Mouse (Mus musculus) CH12.LX (cell line): ENCODE measurements at regions not wholly inside any gene's neighbourhood (a gene's known extent, or its start where the extent isn't known, plus 50 kb on each side); places are given as distances from the start of the nearest gene placed in this dataset.

Experiments used
- DNase-seq: peaks from one replicate; pipeline ENCODE4 v3.0.0-alpha.2; 2013; ENCODE audit errors: extremely low read depth
- H3K27ac ChIP-seq: 2 replicates; pipeline ENCODE4 v1.5.1; 2012; ENCODE audit warnings: low read depth, mild to moderate bottlenecking, control low read depth, moderate library complexity; ENCODE audit not compliant: insufficient read depth
- H3K27me3 ChIP-seq: replicated peaks from 2 replicates; pipeline ENCODE3; 2012; ENCODE audit warnings: inconsistent platforms
- H3K36me3 ChIP-seq, 2 experiments: replicated peaks in 1 of 2; 2 replicates each; pipeline versions ENCODE3 to v1.6.1; 2012; ENCODE audit warnings: inconsistent platforms in 1 of 2, low read length in 1 of 2, mild to moderate bottlenecking in 1 of 2, mixed read lengths in 1 of 2, moderate library complexity in 1 of 2; ENCODE audit not compliant: control insufficient read depth in 1 of 2, insufficient read depth in 1 of 2
- H3K4me1 ChIP-seq, 2 experiments: 2 replicates each; pipeline ENCODE4 v1.6.1; 2012; ENCODE audit warnings: inconsistent platforms in 1 of 2, moderate library complexity in 1 of 2; ENCODE audit not compliant: insufficient read depth in 2 of 2, control insufficient read depth in 1 of 2
- H3K4me2 ChIP-seq: 2 replicates; pipeline ENCODE4 v1.6.1; 2012; ENCODE audit warnings: low read depth, mild to moderate bottlenecking, control low read depth; ENCODE audit not compliant: poor library complexity, insufficient read depth, severe bottlenecking
- H3K4me3 ChIP-seq, 3 experiments: fragments of 150-350 bp in 1 of 3; sonication (generic) in 1 of 3; replicated peaks in 1 of 3; 2 replicates each; pipeline versions ENCODE3 to v1.5.1; 2011 to 2012; ENCODE audit warnings: low read depth in 2 of 3, low read length in 2 of 3, mild to moderate bottlenecking in 2 of 3, moderate library complexity in 2 of 3, control low read depth in 1 of 3, improper control_type of control experiment in 1 of 3, inconsistent platforms in 1 of 3, mixed read lengths in 1 of 3; ENCODE audit not compliant: poor library complexity in 1 of 3
- H3K79me2 ChIP-seq: replicated peaks from 2 replicates; pipeline ENCODE4 v1.6.1; 2012; ENCODE audit warnings: mild to moderate bottlenecking, moderate library complexity; ENCODE audit not compliant: control insufficient read depth, poor library complexity, insufficient read depth, severe bottlenecking; ENCODE audit errors: extremely low read depth
- H3K9ac ChIP-seq: 2 replicates; pipeline ENCODE4 v1.6.1; 2012; ENCODE audit warnings: low read depth, mild to moderate bottlenecking, control low read depth, moderate library complexity; ENCODE audit not compliant: insufficient read depth
- H3K9me3 ChIP-seq: replicated peaks from 2 replicates; pipeline ENCODE3; 2012; ENCODE audit warnings: low read length, inconsistent platforms, mixed read lengths
- CHD1 ChIP-seq: IDR thresholded peaks from 2 replicates; pipeline ENCODE4 v1.6.1; 2012; ENCODE audit warnings: low read depth, low read length, improper control_type of control experiment, inconsistent platforms
- E2F4 ChIP-seq: IDR thresholded peaks from 2 replicates; pipeline ENCODE4 v1.6.1; 2011; ENCODE audit warnings: low read depth, low read length, improper control_type of control experiment; ENCODE audit not compliant: insufficient replicate concordance
- EP300 ChIP-seq: IDR thresholded peaks from 2 replicates; pipeline ENCODE4 v1.6.1; 2011; ENCODE audit warnings: low read length, improper control_type of control experiment
- ETS1 ChIP-seq: conservative IDR thresholded peaks from 2 replicates; pipeline ENCODE4 v1.6.1; 2012; ENCODE audit warnings: low read depth, mild to moderate bottlenecking, inconsistent platforms, low read length, improper control_type of control experiment, moderate library complexity
- HCFC1 ChIP-seq: IDR thresholded peaks from 2 replicates; pipeline ENCODE4 v1.6.1; 2012; ENCODE audit warnings: low read depth, mild to moderate bottlenecking, inconsistent platforms, low read length, improper control_type of control experiment
- IRF4 ChIP-seq: IDR thresholded peaks from 2 replicates; pipeline ENCODE4 v1.6.1; 2014; ENCODE audit warnings: low read depth, mild to moderate bottlenecking, inconsistent platforms, low read length, improper control_type of control experiment
- MAX ChIP-seq: IDR thresholded peaks from 2 replicates; pipeline ENCODE4 v1.6.1; 2011; ENCODE audit warnings: low read length, improper control_type of control experiment
- MAZ ChIP-seq: IDR thresholded peaks from 2 replicates; pipeline ENCODE4 v1.6.1; 2012; ENCODE audit warnings: low read depth, mild to moderate bottlenecking, inconsistent platforms, low read length, improper control_type of control experiment, moderate library complexity
- MEF2A ChIP-seq: IDR thresholded peaks from 2 replicates; pipeline ENCODE4 v1.6.1; 2014; ENCODE audit warnings: low read depth, mild to moderate bottlenecking, inconsistent platforms, low read length, improper control_type of control experiment, borderline replicate concordance
- MXI1 ChIP-seq: IDR thresholded peaks from 2 replicates; pipeline ENCODE4 v1.6.1; 2011; ENCODE audit warnings: mild to moderate bottlenecking, low read depth, low read length, improper control_type of control experiment
- MYC ChIP-seq: IDR thresholded peaks from 2 replicates; pipeline ENCODE4 v1.6.1; 2011; ENCODE audit warnings: low read depth, mild to moderate bottlenecking, improper control_type of control experiment, low read length
- POLR2A ChIP-seq: IDR thresholded peaks from 2 replicates; pipeline ENCODE4 v1.6.1; 2011; ENCODE audit warnings: low read depth, mild to moderate bottlenecking, improper control_type of control experiment, low read length
- RAD21 ChIP-seq: IDR thresholded peaks from 2 replicates; pipeline ENCODE4 v1.6.1; 2011; ENCODE audit warnings: low read depth, mild to moderate bottlenecking, low read length, improper control_type of control experiment, moderate library complexity
- TCF12 ChIP-seq: IDR thresholded peaks from 2 replicates; pipeline ENCODE4 v1.6.1; 2014; ENCODE audit warnings: low read depth, mild to moderate bottlenecking, inconsistent platforms, low read length, improper control_type of control experiment
- USF1 ChIP-seq: IDR thresholded peaks from 2 replicates; pipeline ENCODE4 v1.6.1; 2014; ENCODE audit warnings: low read depth, mild to moderate bottlenecking, inconsistent platforms, low read length, improper control_type of control experiment
- USF2 ChIP-seq: conservative IDR thresholded peaks from 2 replicates; pipeline ENCODE4 v1.6.1; 2011; ENCODE audit warnings: low read depth, low read length, improper control_type of control experiment
- ZC3H11A ChIP-seq: IDR thresholded peaks from 2 replicates; pipeline ENCODE4 v1.6.1; 2012; ENCODE audit warnings: low read depth, mild to moderate bottlenecking, inconsistent platforms, low read length, improper control_type of control experiment
- ZNF384 ChIP-seq: IDR thresholded peaks from 2 replicates; pipeline ENCODE4 v1.6.1; 2012; ENCODE audit warnings: low read depth, low read length, improper control_type of control experiment, inconsistent platforms
- dilution Hi-C: fragments of 300-500 bp; cut with MboI; formaldehyde crosslinking; loops from 2 replicates; pipeline ENCODE4 v1.14.3; 2020; ENCODE audit warnings: low sequenced_read_pairs; ENCODE audit not compliant: extremely low pct_unique_long_range_greater_than_20kb, extremely low pct_ligation_motif_present
- in situ Hi-C: fragments of 300-500 bp; cut with MboI; formaldehyde crosslinking; loops from 3 replicates; pipeline ENCODE4 v1.14.3; 2019; ENCODE audit warnings: low sequenced_read_pairs, low pct_ligation_motif_present, low pct_unique_long_range_greater_than_20kb, mixed read lengths

DNA sequence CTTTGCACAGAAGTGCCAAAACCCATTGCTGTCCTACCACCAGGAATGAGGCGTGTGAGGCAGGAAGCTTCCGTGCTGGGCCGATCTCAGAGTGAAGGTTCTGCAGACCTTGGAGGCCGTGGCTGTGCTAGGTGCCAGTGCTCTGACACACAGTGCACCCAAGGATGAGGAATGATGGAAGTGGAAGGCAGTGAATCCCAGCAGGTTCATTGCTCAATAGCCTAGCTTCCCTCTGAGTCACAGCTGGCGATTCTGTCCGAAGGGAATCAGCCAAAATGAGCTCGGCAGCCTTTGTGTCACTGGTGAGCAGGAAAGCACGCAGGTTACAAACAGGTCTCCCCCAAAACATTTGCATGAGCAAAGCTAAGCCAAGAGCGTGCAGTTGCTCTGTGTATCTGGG lies 61.8 kb upstream of the Arhgap28 start:
- TF ChIP-seq MXI1 = no peak
- no peak for TF ChIP-seq MYC
- no peak for TF ChIP-seq ETS1
- no peak for TF ChIP-seq MEF2A
- TF ChIP-seq POLR2A = no peak
- TF ChIP-seq USF1 = no peak
- no peak for TF ChIP-seq CHD1
- TF ChIP-seq HCFC1 = no peak
- no peak for TF ChIP-seq MAX
- no peak for TF ChIP-seq IRF4
- TF ChIP-seq TCF12 = no peak
- no peak for TF ChIP-seq RAD21
- TF ChIP-seq ZNF384 = no peak
- TF ChIP-seq MAZ = no peak

DNA sequence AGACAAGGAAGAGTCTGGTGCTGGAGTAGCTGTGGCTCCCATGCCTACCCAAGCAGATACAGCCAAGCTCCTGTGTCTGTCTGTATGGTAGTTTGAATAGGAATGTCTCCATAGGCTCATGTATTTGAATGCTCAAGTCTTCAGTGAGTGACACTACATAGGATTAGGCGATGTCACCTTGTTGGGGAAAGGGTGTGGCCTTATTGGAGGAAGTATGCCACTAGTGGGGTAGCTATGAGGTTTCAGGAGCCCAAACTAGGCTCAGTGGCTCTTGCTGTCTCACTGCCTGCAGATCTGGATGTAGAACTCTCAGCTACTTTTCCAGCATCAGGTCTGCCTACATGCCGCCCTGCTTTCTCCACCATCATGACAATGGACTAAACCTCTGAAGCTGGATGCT lies 62.3 kb upstream of the Arhgap28 start:
- Histone ChIP-seq H3K4me1 (no peaks in the 10 kb centered on the region), H3K9me3 (peaks cover 79% of the 10 kb centered on the region), H3K4me3 (no peak overlapping the region), H3K4me2 (no peak overlapping the region), H3K27ac (no peak overlapping the region), H3K9ac (no peak overlapping the region), H3K27me3 (no peaks in the 10 kb centered on the region), H3K36me3 (no peaks in the 10 kb centered on the region), H3K79me2 (no peaks in the 10 kb centered on the region)
- in situ Hi-C loops = no loop called here
- DNase-seq = no peak
- no peak for TF ChIP-seq EP300
- no peak for TF ChIP-seq ZC3H11A
- TF ChIP-seq CHD1 = no peak
- no peak for TF ChIP-seq HCFC1
- dilution Hi-C loops = no loop called here

More for the DNA sequence above, 61.8 kb upstream of the Arhgap28 start:
- Histone ChIP-seq H3K27ac (no peak overlapping the region), H3K4me2 (no peak overlapping the region), H3K4me1 (no peaks in the 10 kb centered on the region), H3K9me3 (peaks cover 78% of the 10 kb centered on the region), H3K36me3 (no peaks in the 10 kb centered on the region), H3K27me3 (no peaks in the 10 kb centered on the region), H3K79me2 (no peaks in the 10 kb centered on the region), H3K4me3 (no peak overlapping the region), H3K9ac (no peak overlapping the region)
- no peak for DNase-seq
- in situ Hi-C loops = no loop called here
- dilution Hi-C loops = no loop called here

DNA sequence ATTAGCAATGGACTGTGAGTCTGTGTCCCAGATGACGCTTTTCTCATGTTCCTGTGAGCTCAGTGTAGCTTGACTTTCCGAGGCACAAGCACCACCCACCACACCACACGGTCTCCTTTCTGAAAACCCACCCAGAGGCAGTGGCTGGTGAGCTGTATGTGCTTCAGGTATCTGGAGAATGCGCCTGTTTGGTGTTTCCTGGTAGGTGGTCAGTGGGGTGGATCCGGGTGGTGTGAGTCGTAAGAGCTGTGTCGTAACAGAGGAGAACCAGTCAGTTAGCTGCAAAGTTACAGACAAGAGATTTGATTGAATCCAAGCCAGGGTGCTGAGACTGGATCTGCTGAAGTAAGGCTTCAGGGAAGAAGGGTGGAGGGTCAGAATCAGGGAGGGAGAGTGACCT lies 65.1 kb upstream of the Arhgap28 start:
- Histone ChIP-seq H3K79me2 (no peaks in the 10 kb centered on the region), H3K4me2 (no peak overlapping the region), H3K9me3 (peaks cover 70% of the 10 kb centered on the region), H3K27me3 (no peaks in the 10 kb centered on the region), H3K9ac (no peak overlapping the region), H3K4me3 (no peak overlapping the region), H3K4me1 (no peaks in the 10 kb centered on the region), H3K36me3 (no peaks in the 10 kb centered on the region), H3K27ac (no peak overlapping the region)
- no peak for TF ChIP-seq USF2
- TF ChIP-seq E2F4 = no peak
- TF ChIP-seq CHD1 = no peak
- no peak for DNase-seq
- dilution Hi-C loops (no loop called here), in situ Hi-C loops (no loop called here)
